ENCODE assay signal across 16 mouse cellular contexts in the genomic region with DNA sequence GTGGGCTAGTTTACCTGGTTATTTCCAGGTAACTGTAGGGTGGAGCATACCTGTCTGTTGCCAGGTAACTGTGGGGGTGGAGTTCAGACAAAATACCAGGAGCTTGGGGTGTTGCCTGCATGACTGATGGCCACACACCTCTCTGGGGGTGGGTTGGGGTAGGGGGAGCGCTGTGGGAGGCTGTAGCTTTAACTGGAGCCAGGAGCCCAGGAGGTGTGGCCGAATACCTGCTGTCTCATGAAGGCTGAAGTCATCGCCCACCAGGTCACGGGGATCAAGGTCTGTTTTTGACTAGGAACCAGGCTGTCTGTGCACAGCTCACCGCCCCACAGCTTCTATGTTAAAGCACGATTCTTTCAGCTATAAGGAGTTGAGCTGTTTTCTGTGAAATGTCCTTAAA.
DNase-seq lines count a peak whose midpoint lies in the region; ATAC-seq and TF ChIP-seq lines count a peak whose summit lies in the region.
"Had no signal": no experiment of that assay in that cellular context is flagged by ENCODE, and none has a peak within 500 bp of the region (broad histone marks: within the 10 kb centered on the region; RNA-seq: fewer than 3 reads in every experiment).

No protein-coding gene starts in this region.

- no peaks in the 10 kb centered on the region for H3K27me3 ChIP-seq in stomach, embryonic 15.5 days (replicated peaks)
- H3K27me3 ChIP-seq in thymus, adult 2 months (ENCODE audit: control insufficient read depth, insufficient read depth, low read length): no peaks in the 10 kb centered on the region
- H3K27me3 ChIP-seq in heart, embryonic 11.5 days (ENCODE audit: control insufficient read depth, insufficient read depth, low read length): no peaks in the 10 kb centered on the region
- H3K27me3 ChIP-seq: limb, embryonic 15.5 days; midbrain, embryonic 13.5 days had no signal

- H3K4me3 ChIP-seq in stomach, embryonic 15.5 days (replicated peaks): no peak overlapping the region
- no peak overlapping the region for H3K4me3 ChIP-seq in thymus, adult 2 months (ENCODE audit: control insufficient read depth, insufficient read depth, low read length)
- no peak overlapping the region for H3K4me3 ChIP-seq in heart, embryonic 11.5 days (ENCODE audit: low read depth, low read length)
- H3K4me3 ChIP-seq: limb, embryonic 15.5 days; midbrain, embryonic 13.5 days had no signal

- no peak overlapping the region for H3K9ac ChIP-seq in stomach, embryonic 15.5 days
- no peak overlapping the region for H3K9ac ChIP-seq in heart, embryonic 11.5 days (ENCODE audit: low read depth, low read length)
- H3K9ac ChIP-seq: limb, embryonic 15.5 days; midbrain, embryonic 13.5 days had no signal

- no peaks in the 10 kb centered on the region for H3K9me3 ChIP-seq in stomach, embryonic 15.5 days
- H3K9me3 ChIP-seq in heart, embryonic 11.5 days (replicated peaks; ENCODE audit: control insufficient read depth, low read length): no peaks in the 10 kb centered on the region
- H3K9me3 ChIP-seq: limb, embryonic 15.5 days; midbrain, embryonic 13.5 days had no signal

- TF ChIP-seq CTCF in thymus, adult 2 months (IDR thresholded peaks at IDR 0.05; ENCODE audit: borderline replicate concordance, control insufficient read depth, extremely low read depth, insufficient read depth, low read length, poor library complexity): no peak

- peak; percentile 11 for DNase-seq in embryo, embryonic 10 days (ENCODE audit: low spot score)
- no peak for DNase-seq in embryo, embryonic 9.5 days (ENCODE audit: extremely low spot score)
- DNase-seq in kidney, adult 8-10 months: peak; percentile 43 to 45
- peak; percentile 19 to 46 for DNase-seq in kidney, postnatal 4 days
- DNase-seq in thymus, adult 2 months: no peak
- DNase-seq in urinary bladder, postnatal 14 days (ENCODE audit: low spot score): no peak
- DNase-seq: adrenal gland, postnatal 25 days; cerebellum, adult 9-10 months; heart, postnatal 14 days had no signal

- WGBS in stomach, embryonic 15.5 days: 46% methylated on average over 6 of the region's 6 CpGs
- 81% methylated on average over 6 of the region's 6 CpGs for WGBS in thymus, adult 2 months
- 63% methylated on average over 6 of the region's 6 CpGs for WGBS in heart, embryonic 11.5 days (ENCODE audit: insufficient replicate concordance)

- H3K27ac ChIP-seq in stomach, embryonic 15.5 days: no peak overlapping the region
- no peak overlapping the region for H3K27ac ChIP-seq in thymus, adult 2 months (ENCODE audit: control insufficient read depth, insufficient read depth, low read length)
- H3K27ac ChIP-seq in heart, embryonic 11.5 days (ENCODE audit: low read depth, low read length): no peak overlapping the region
- H3K27ac ChIP-seq: limb, embryonic 15.5 days; macrophage; midbrain, embryonic 13.5 days had no signal

- ATAC-seq in stomach, embryonic 15.5 days (ENCODE audit: insufficient read depth, low FRiP score, low read depth): peak; percentile 57
- ATAC-seq in heart, embryonic 11.5 days (replicated peaks; ENCODE audit: insufficient number of reproducible peaks, low FRiP score, low TSS enrichment): no peak
- ATAC-seq: activated CD4-positive, CD25-positive, alpha-beta regulatory T cell, adult 4 months; forebrain, embryonic 14.5 days; midbrain, embryonic 13.5 days had no signal

- no peak for TF ChIP-seq POLR2A in thymus, adult 2 months (IDR thresholded peaks at IDR 0.05; ENCODE audit: control insufficient read depth, extremely low read depth, insufficient read depth, low read length, poor library complexity)

- no peaks in the 10 kb centered on the region for H3K36me3 ChIP-seq in stomach, embryonic 15.5 days
- H3K36me3 ChIP-seq in thymus, adult 2 months (ENCODE audit: control insufficient read depth, insufficient read depth, low read length): no peaks in the 10 kb centered on the region
- H3K36me3 ChIP-seq in heart, embryonic 11.5 days (ENCODE audit: control insufficient read depth, insufficient read depth, low read length): no peaks in the 10 kb centered on the region
- H3K36me3 ChIP-seq: limb, embryonic 15.5 days; midbrain, embryonic 13.5 days had no signal

- no peaks in the 10 kb centered on the region for H3K4me1 ChIP-seq in stomach, embryonic 15.5 days
- H3K4me1 ChIP-seq in thymus, adult 2 months (replicated peaks; ENCODE audit: control insufficient read depth, insufficient read depth, low read length): no peaks in the 10 kb centered on the region
- no peaks in the 10 kb centered on the region for H3K4me1 ChIP-seq in heart, embryonic 11.5 days (ENCODE audit: control insufficient read depth, insufficient read depth, low read length)
- H3K4me1 ChIP-seq: limb, embryonic 15.5 days; midbrain, embryonic 13.5 days had no signal

- no peak overlapping the region for H3K4me2 ChIP-seq in stomach, embryonic 15.5 days
- H3K4me2 ChIP-seq in heart, embryonic 11.5 days: no peak overlapping the region
- H3K4me2 ChIP-seq: limb, embryonic 15.5 days; midbrain, embryonic 13.5 days had no signal

Comparison
In these comparisons a context has a peak if more than half of its experiments do, and no peak if none do; other contexts are left out.
1. DNase-seq: peak in embryo, embryonic 10 days (single experiment), kidney, adult 8-10 months (2 of 2) and kidney, postnatal 4 days (2 of 2); none in embryo, embryonic 9.5 days (single experiment), thymus, adult 2 months (single experiment) and urinary bladder, postnatal 14 days (single experiment).